Mouse (Mus musculus) testis, adult 2 months (tissue): ENCODE measurements at regions not wholly inside any gene's neighbourhood (a gene's known extent, or its start where the extent isn't known, plus 50 kb on each side); places are given as distances from the start of the nearest gene placed in this dataset.

Source experiments
- CTCF ChIP-seq: fragments of 200-500 bp; IDR thresholded peaks from 2 replicates; pipeline ENCODE4 v1.5.1; 2012; ENCODE audit warnings: low read depth, mild to moderate bottlenecking, inconsistent platforms, low read length, moderate library complexity; ENCODE audit not compliant: control insufficient read depth, insufficient read depth, insufficient replicate concordance
- POLR2A ChIP-seq: fragments of 200-500 bp; IDR thresholded peaks from 2 replicates; pipeline ENCODE4 v1.6.1; 2012; ENCODE audit warnings: low read depth, mild to moderate bottlenecking, inconsistent platforms, low read length, moderate library complexity; ENCODE audit not compliant: control insufficient read depth

GRCm38 (mm10) chr3:34391275-34391674, 258.9 kb upstream of the Sox2 start:
- peak; percentile 58; the same call in 1 of the 2 replicates for TF ChIP-seq CTCF
- TF ChIP-seq POLR2A = no peak
